Mouse (Mus musculus) embryo, embryonic 10.5 days (tissue): Measurements from ENCODE around the gene Reln.
A peak's percentile ranks its signal among the peaks of the same experiment; 100 is the strongest.

Experiments
- DNase-seq: peaks from one replicate; pipeline ENCODE4 v3.0.0-alpha.2; 2015; ENCODE audit warnings: low spot score

The Reln gene

GRCm38 (mm10) chr5:22007304-22008059, 337.0 kb downstream of the Reln start:
- DNase-seq = no peak

GRCm38 (mm10) chr5:22003858-22004257, 340.6 kb downstream of the Reln start:
- no peak for DNase-seq

- DNase-seq = no peak
Measured at GRCm38 (mm10) chr5:21987711-21988110, 356.8 kb downstream of the Reln start.

DNA sequence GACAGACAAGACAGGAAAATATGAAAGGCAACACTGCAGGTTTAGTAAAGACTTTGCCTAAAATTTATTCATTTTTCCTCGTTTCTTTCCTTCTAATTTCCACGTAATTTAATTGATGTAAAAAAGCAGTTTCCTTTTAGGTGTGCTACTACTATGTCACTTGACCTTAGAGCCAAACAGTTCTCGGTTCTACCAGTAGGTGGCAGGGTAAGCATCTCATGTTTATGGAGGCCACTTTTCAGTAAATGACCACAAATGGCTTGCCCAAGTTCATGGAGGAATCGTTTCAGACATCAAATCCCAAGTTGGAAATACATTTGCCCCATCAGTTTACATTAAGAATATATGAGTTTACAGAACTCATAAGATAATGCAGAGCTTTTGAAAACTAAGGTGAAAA, 358.2 kb downstream of the Reln start:
- peak; percentile 78 for DNase-seq

GRCm38 (mm10) chr5:21983021-21983667, 361.4 kb downstream of the Reln start:
- no peak for DNase-seq

GRCm38 (mm10) chr5:21981216-21981615, 363.3 kb downstream of the Reln start:
- no peak for DNase-seq

- no peak for DNase-seq
Measured at GRCm38 (mm10) chr5:21980544-21980943, 364.0 kb downstream of the Reln start.

GRCm38 (mm10) chr5:21973266-21974010, 371.1 kb downstream of the Reln start:
- no peak for DNase-seq

GRCm38 (mm10) chr5:21961796-21962195, 382.7 kb downstream of the Reln start:
- no peak for DNase-seq

DNA sequence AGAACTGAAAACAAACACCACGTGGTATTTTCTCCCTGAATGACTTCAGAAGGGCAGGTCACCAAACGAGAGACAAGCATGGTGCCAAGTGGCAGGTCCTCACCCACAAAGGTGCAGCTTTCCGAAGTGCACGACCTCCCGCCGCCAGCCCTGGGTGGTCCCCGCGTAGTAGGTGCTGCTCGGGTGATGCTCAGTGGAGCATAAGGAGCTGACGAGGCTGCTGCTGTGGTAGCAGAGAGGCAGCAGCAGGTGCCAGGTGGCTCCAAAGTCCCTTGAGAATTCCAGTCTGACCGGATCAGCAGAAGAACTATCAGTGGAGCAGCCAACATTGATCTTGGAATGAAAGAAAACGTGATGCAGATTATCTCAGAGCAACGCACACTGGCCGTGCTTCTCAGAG, 384.4 kb downstream of the Reln start:
- no peak for DNase-seq

DNA sequence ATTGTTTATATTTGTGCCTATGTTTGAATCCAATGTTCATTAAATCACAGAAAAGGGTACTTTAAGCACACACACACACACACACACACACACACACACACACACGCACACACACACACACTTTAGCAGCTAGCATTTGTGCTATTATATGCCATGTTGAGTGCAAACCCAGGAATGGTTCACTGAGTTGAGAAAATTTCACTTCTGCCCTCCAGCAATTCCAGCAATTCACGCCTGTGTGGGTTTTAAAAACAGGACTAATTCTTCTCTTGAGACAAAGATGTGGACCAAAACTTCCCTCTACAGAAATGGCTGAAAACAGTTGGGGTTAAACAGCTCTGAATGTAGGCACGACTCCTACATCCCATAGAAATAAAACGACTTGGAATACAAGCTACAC, 386.9 kb downstream of the Reln start:
- DNase-seq = no peak

DNA sequence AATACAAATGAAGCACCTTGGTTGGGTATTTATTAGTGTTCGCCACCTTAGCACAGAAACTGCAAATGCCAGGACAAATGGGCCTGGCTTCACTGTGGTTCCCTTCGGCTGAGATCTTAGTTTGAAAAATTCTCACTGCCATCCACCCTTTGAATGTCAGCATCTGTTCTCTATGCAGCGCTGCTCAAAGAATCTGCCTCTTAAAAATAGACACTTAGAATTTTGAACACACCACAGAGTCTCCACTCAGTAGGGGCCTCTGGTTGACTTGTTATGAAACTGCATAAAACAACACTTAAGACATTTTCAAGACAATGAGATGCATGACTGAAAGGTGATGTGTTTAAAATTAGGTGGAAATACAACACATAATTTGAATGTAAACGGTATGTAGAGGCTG, 387.4 kb downstream of the Reln start:
- DNase-seq = no peak

GRCm38 (mm10) chr5:21949507-21949897, 395.0 kb downstream of the Reln start:
- DNase-seq = no peak

- DNase-seq = no peak
Measured at GRCm38 (mm10) chr5:21948736-21949506, 395.6 kb downstream of the Reln start.

DNA sequence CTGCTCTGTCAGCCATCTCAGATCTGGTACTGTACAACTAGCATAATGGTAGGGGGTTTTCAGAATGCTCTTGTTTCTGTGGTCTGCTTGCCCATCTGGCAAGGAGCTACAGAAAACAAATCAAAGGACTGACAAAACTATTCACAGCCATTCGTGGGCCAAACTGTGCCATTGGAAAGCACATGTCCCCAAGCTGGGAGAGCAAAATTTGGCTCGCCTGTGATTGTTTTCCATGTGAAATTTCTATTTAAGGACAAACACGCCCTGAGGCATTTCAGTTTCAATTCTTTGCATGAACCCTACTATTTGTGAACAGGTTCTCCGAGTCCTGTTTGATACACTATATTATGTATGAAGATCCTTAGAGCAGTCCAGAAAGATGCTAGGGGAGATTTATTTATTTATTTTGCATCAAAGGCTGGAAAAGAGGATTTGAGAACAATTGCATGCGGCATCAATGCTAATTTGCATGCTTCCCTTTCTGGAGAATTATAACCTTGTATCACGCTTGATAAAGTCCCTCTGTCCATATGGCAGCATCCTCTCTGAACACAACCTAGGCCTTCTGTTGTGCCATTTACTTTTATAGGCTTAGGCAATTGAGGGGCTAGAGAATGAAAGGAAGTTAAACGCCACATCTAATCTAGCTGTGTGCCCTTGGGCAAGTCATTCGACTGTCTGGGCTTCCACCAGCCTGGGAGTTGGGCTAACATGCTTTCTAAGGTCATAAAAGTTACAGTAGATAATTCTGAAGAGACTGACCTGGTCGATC, 396.7 kb downstream of the Reln start:
- DNase-seq = no peak

- DNase-seq = no peak
Measured at GRCm38 (mm10) chr5:21944579-21944978, 399.9 kb downstream of the Reln start.

DNA sequence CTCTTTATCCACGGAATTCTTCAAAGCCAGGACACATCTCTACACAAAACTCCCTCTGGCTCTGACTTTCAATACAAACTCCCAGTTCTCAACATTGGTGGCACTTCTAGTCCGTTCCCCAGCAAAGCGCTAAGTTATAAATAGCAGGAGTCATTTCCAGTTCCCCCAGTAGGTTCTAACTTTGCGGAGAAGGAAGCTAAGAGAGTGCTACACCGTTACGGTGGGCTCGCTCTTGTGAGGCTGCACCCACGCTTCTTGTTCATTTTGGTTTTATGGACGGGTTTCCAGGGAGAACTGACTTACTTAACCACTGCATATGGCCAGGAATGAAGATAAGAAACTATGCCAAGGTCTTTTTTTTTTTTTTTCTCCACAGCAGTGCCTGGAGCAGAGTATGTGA, 405.1 kb downstream of the Reln start:
- DNase-seq = no peak

DNA sequence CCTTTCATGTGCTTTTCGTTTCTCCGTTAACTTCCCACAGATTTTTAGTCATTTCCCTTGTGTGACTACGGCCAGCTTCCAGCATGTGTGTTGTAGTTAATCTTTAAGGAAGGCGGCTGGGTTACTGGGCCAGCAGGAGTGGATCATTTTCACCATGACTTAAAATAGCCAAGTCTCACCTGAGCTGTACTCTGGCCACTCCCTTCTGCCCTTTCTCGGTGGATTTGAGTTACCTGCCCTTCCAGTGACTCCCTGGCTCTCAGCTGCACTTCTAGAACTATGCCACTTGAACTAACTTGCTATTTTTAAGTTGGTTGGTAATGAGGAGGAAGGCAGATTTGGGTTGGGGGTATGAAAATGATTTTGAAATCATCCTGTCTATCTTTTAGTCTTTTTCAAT, 406.4 kb downstream of the Reln start:
- DNase-seq = no peak

GRCm38 (mm10) chr5:21936627-21937026, 407.9 kb downstream of the Reln start:
- DNase-seq = no peak

DNA sequence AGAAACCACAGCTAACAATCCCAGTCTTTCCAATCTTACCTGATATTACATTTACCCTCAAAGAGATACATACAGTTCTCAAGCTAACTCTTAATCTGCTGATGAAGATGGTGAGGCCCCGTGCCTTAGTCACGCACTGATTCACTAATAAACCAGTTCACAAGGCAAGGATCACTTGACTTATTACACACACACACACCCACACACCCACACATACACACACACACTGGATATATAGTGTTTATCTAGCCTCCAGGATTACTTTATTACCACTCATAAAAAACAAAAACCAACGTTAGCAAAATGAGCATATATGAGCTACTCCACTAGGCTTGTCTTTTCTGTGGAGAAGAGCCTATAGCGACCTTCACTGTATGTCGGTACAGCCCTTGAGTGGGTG, 408.4 kb downstream of the Reln start:
- no peak for DNase-seq

DNA sequence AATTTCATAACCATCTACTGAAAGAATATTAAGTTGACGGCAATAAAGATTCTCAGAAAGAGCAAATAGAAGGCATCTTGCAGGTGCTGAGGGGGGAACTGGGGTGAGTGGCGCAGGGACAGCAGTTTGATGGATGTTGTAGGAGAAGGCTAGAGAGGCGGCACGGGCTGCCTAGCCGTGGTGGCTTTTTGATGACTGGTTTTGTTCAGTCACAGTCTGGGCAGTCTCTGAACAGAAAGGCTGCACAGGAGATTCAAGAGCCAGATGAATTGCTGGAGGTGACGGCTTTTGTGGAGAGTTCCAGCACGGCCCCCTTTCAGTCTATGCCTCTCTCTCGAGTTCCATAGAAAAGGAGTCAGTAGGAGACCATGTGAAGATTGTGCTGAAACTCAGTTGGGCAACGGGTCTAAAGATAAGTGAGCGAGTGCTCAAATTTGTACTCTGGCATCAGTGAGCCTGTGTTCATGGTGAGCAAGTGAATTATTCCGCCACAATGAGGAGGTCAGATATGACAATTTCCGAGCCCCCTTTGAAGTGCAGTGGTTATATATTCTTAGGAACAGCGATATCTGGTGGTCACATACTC, 409.6 kb downstream of the Reln start:
- DNase-seq = peak; percentile 12
